Mouse (Mus musculus) stomach, embryonic 14.5 days (tissue): ENCODE data around the gene Dmbx1. TPM values are rescaled to one million over a fixed set of nuclear protein-coding genes. Genes with fewer than 3 reads are reported as not detected.
A peak's percentile ranks its signal among the peaks of the same experiment; 100 is the strongest.

Experiments used
- ATAC-seq: fragments of 200-750 bp; cut with Nextera tagmentation; 2 replicates; pipeline ENCODE4 v1.8.0; 2017; ENCODE audit warnings: low read depth, moderate TSS enrichment; ENCODE audit not compliant: insufficient number of reproducible peaks, insufficient read depth, low FRiP score
- H3K27ac ChIP-seq: fragments of 300-500 bp; sonication (generic); 2 replicates; pipeline ENCODE4 v1.5.1; 2014; ENCODE audit warnings: mild to moderate bottlenecking, low read length, moderate library complexity, mixed read lengths
- H3K27me3 ChIP-seq: fragments of 300-500 bp; sonication (generic); 2 replicates; pipeline ENCODE4 v1.6.1; 2014; ENCODE audit warnings: low read length, control low read depth, mixed read lengths; ENCODE audit not compliant: control insufficient read depth, insufficient read depth
- H3K36me3 ChIP-seq: fragments of 300-500 bp; sonication (generic); 2 replicates; pipeline ENCODE4 v1.6.1; 2014; ENCODE audit warnings: mild to moderate bottlenecking, control low read depth, low read length, moderate library complexity, mixed read lengths; ENCODE audit not compliant: control insufficient read depth, insufficient read depth
- H3K4me1 ChIP-seq: fragments of 300-500 bp; sonication (generic); 2 replicates; pipeline ENCODE4 v1.6.1; 2014; ENCODE audit warnings: low read length, control low read depth, mixed read lengths; ENCODE audit not compliant: control insufficient read depth, insufficient read depth
- H3K4me2 ChIP-seq: fragments of 300-500 bp; sonication (generic); replicated peaks from 2 replicates; pipeline ENCODE4 v1.6.1; 2014; ENCODE audit warnings: low read depth, low read length, control low read depth
- H3K4me3 ChIP-seq: fragments of 300-500 bp; sonication (generic); 2 replicates; pipeline ENCODE4 v1.5.1; 2014; ENCODE audit warnings: low read depth, low read length, control low read depth
- H3K9ac ChIP-seq: fragments of 300-500 bp; sonication (generic); replicated peaks from 2 replicates; pipeline ENCODE4 v1.6.1; 2014; ENCODE audit warnings: low read depth, mild to moderate bottlenecking, control low read depth, low read length, moderate library complexity, mixed read lengths
- H3K9me3 ChIP-seq: fragments of 300-500 bp; sonication (generic); 2 replicates; pipeline ENCODE4 v1.6.1; 2016; ENCODE audit warnings: low read depth, low read length, control low read depth; ENCODE audit not compliant: control insufficient read depth
- WGBS: fragments of 180-500 bp; shearing (Covaris S2); extraction: QIAGEN DNeasy Blood & Tissue Kit; methylation state at CpG from one replicate; pipeline ENCODE4 v1.1.7; 2014; 5-methylcytosine and 5-hydroxymethylcytosine counted together
- polyA plus RNA-seq: library from polyadenylated mRNA; unstranded; fragments of >200 nt; fragmentation: Nextera tagmentation; extraction: Ambion mirVana; gene quantifications from 2 replicates; pipeline ENCODE4 v1.2.1, GENCODE M21; 2014

Gene Dmbx1
- polyA plus RNA-seq: not detected in 2 replicates

DNA sequence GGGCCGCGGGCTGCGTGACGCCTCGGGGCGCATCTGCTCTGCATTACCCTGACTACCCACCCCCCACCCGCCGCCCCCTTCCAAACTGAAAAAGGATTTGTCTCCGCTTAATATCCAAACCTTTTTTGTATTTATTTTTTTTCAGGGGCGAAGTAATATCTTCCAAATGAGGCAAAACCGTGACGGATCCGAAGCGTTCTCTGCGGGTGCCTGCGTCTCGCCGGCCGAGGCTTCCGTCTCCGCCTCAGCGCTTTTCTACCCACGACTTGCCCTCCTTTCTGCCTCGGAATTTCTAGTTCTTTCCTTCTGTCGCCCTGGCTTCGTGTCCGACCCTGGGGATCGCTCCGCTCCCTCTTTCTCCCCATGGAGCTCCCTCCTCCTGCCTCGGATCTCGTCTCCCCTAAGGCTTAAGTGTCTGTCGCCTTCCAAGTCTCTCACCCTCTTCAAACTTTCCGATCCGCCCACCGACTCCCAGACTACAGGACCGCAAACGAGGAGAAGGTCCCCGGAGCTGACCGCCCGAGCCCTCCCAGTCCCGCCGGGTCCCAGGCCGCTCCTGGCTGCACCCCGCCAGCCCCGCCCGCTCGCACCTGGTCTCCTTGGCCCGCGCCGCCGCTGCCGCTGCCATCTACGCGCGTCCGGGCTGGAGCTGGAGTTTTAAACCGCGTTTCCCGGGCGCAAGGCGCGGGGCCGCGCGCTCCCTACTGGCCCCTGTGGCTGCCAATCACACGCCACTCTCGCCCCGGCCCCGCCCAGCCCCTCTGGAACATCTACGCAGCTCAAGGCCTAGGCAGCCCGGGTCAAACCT is at the start of gene Dmbx1:
Gene Dmbx1 (minus strand): TSS at position 632 of the 808 bp plus-strand sequence.
- no peaks in the 10 kb centered on the region; the same call in 1 of the 2 replicates for H3K4me1 ChIP-seq
- H3K36me3 ChIP-seq: no peaks in the 10 kb centered on the region
- under 1% methylated on average over 71 of the region's 71 CpGs for WGBS

DNA sequence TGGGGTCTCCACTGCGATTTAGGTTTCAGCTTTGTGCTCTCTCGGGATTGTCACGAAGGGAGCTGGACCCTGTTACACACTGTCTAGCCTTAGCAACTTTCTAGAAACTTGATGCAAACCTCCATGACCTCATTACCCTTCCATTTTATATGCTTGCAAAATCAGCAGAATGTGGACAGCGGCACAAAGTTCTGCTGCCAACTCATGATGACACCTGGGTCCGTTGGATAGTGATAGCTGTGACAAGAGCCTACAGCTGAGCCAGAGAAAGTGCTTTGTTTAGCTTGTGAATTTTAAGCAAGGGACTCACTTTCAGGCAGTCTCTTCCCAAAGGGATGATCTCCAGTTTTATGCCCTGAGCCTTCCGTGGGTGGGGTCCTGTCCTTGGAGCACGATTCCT is 49.7 kb upstream of the Dmbx1 start:
- ATAC-seq: no peak
- H3K4me1 ChIP-seq: no peaks in the 10 kb centered on the region
- H3K4me3 ChIP-seq: no peak overlapping the region
- H3K9me3 ChIP-seq: no peaks in the 10 kb centered on the region
- H3K9ac ChIP-seq: no peak overlapping the region
- H3K36me3 ChIP-seq: no peaks in the 10 kb centered on the region
- H3K27ac ChIP-seq: no peak overlapping the region
- no peaks in the 10 kb centered on the region for H3K27me3 ChIP-seq
- no peak overlapping the region for H3K4me2 ChIP-seq
- WGBS: 71% methylated on average over 7 of the region's 7 CpGs

More for the DNA sequence above, at the start of gene Dmbx1:
- H3K27me3 ChIP-seq: peaks cover 75% of the 10 kb centered on the region
- no peak; the same call in 1 of the 2 replicates for ATAC-seq
- no peak within 1 kb of the TSS for H3K27ac ChIP-seq
- H3K9ac ChIP-seq: no peak within 1 kb of the TSS
- peak within 1 kb of the TSS; percentile 49 for H3K4me2 ChIP-seq
- H3K9me3 ChIP-seq: no peaks in the 10 kb centered on the region
- peak within 1 kb of the TSS; percentile 24 for H3K4me3 ChIP-seq

DNA sequence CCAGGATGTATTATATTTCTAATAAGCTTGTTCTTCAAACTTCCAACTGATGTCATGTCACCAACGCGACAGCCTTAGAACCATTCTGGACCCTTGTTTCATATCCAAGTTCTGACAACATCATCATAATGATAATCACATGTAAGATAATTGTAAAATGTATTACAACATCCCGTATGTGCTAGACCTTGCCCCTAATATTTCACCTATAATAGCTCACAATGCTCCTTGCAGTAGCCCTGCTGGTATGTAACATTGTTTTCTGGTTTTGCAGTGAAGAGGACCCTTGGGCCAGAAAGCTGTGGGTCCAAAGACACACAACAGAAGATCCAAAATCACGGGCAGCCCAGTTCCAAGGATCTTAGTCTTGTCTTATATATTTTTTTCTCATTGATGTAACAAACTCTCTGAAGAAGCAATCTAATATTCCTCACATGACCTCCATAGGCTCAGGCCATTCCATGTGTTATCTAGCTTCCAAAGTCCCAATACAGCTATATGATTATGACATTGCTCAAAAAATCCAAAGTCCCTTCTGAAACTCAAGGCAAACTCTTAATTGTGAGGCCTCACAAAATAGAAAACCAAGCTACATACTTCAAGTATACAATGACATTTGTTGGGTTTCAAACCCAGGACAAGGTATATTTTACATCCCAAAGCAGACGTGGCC is 48.3 kb upstream of the Dmbx1 start:
- WGBS: 70% methylated on average over 5 of the region's 5 CpGs
- ATAC-seq: no peak
- H3K4me3 ChIP-seq: no peak overlapping the region
- no peak overlapping the region for H3K4me2 ChIP-seq
- no peaks in the 10 kb centered on the region for H3K4me1 ChIP-seq
- no peaks in the 10 kb centered on the region for H3K9me3 ChIP-seq
- no peak overlapping the region for H3K9ac ChIP-seq
- no peak overlapping the region for H3K27ac ChIP-seq
- no peaks in the 10 kb centered on the region for H3K27me3 ChIP-seq
- H3K36me3 ChIP-seq: no peaks in the 10 kb centered on the region

DNA sequence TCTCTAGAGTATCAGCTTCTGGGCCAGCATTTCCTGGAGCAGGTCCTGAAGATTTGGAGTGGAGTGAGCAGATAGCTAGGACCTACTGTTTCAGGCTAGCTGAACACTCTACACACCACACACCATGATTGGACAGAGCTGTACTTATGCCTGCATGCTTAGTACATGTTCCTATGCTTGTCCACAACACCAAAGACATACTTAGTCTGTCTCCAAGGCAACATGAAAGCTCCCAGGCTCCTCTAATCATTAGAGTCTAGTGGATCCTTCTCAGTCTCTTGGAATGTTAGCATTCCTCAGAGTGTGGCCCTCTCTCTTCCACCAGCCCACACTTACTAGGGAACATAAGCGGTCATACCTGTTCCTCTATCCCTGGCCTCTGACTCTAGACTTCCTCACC is 47.7 kb upstream of the Dmbx1 start:
- no peak overlapping the region for H3K4me3 ChIP-seq

DNA sequence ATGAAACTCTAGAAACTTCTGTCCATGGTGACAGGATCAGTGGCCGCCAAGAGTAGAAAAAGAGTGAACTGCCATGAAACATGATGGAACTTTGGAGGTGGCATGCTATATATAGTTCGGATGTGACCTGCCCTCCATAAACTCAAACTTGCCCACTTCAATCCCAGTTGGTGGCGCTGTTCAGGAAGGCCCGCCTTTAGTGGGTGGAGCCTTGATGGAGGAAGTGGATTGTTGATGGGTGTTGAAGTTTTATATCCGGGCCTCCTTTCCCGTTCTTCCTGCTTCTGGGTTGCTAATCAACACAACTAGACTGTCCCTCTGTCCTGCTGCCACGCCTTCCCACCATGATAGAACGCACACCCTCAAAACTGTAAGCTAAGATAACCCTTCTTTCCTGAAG is 45.2 kb upstream of the Dmbx1 start:
- Histone ChIP-seq H3K27me3 (peaks cover 10% of the 10 kb centered on the region), H3K9me3 (no peaks in the 10 kb centered on the region), H3K4me1 (no peaks in the 10 kb centered on the region), H3K36me3 (no peaks in the 10 kb centered on the region), H3K27ac (no peak overlapping the region), H3K9ac (no peak overlapping the region), H3K4me2 (no peak overlapping the region), H3K4me3 (no peak overlapping the region)
- no peak for ATAC-seq
- 36% methylated on average over 8 of the region's 8 CpGs for WGBS

More for the DNA sequence above, 47.7 kb upstream of the Dmbx1 start:
- ATAC-seq: no peak
- Histone ChIP-seq H3K9ac (no peak overlapping the region), H3K27me3 (no peaks in the 10 kb centered on the region), H3K27ac (no peak overlapping the region), H3K36me3 (no peaks in the 10 kb centered on the region), H3K4me1 (no peaks in the 10 kb centered on the region), H3K4me2 (no peak overlapping the region), H3K9me3 (no peaks in the 10 kb centered on the region)
- WGBS: 76% methylated on average over 1 of the region's 1 CpGs

DNA sequence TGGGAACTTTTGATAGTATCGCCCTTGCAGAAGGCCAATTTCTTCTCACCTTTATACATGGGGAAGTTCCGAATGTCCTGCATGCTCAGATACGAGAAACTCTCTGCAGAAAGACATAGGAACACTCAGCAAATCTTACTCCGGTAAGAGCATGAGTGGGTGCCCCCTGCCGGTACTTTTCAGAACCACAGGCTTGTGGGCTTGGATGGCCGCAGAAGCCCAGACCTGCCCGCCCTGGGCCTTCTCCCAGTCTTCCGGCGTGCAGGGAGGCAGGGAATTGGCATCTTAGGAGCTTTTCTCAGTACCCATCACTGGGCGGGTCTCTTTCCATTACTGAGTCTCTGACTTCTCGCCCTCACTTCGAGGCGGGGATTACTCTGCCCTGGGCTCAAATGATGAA is 44.4 kb upstream of the Dmbx1 start:
- Histone ChIP-seq H3K9ac (no peak overlapping the region), H3K4me3 (no peak overlapping the region), H3K27ac (no peak overlapping the region), H3K9me3 (no peaks in the 10 kb centered on the region), H3K36me3 (no peaks in the 10 kb centered on the region), H3K4me2 (no peak overlapping the region), H3K27me3 (peaks cover 18% of the 10 kb centered on the region), H3K4me1 (0 out of 2 replicates have a peak, but pooled peaks cover 6% of the 10 kb centered on the region)
- 2% methylated on average over 13 of the region's 13 CpGs for WGBS
- 0 out of 2 replicates have a peak, but pooled peaks have one; percentile 8 for ATAC-seq

DNA sequence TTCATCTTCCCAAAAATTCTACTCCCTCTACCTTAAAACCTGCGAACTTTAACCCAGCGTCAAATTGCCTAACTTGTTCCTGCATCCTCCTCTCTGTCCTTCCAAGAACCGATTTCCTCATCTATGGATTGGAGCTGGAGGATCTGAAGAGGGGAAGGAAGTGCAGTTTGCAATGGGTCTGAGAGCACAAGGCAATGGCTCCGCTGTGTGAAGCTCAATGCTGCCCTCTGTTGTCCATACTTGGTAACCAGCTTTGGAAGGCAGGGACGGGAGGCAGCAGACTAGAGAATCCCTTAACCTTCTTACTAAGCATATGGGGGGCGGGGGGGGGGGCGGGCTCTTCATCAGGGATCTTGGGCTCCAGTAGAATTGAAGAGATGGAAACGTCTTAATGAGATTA is 41.0 kb upstream of the Dmbx1 start:
- H3K4me3 ChIP-seq: no peak overlapping the region
- H3K27me3 ChIP-seq: peaks cover 45% of the 10 kb centered on the region
- H3K27ac ChIP-seq: no peak overlapping the region
- no peaks in the 10 kb centered on the region for H3K36me3 ChIP-seq
- no peak overlapping the region for H3K4me2 ChIP-seq
- ATAC-seq: no peak; the same call in 1 of the 2 replicates
- 0 out of 2 replicates have a peak, but pooled peaks cover 6% of the 10 kb centered on the region for H3K4me1 ChIP-seq
- under 1% methylated on average over 8 of the region's 8 CpGs for WGBS
- no peaks in the 10 kb centered on the region for H3K9me3 ChIP-seq
- H3K9ac ChIP-seq: no peak overlapping the region

DNA sequence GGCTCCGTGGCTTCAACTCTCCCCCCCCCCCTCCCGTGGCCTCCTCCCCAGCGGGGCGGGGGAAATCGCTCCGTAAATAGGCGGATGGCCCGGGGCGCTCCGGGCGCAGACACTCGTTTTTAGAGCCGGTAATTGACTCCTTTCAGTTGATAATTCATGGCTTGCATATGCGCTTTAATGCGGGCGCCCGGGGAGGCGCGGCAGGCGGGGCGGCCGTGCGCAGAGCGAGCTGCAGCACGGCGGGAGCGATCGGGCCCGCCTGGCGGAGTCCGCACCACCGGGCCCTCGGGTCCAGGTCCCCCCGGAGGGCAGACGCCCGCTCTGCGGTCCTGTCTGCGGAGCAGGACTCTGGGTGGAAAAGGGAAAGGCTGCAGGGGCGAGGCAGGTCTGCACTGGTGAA is 39.7 kb upstream of the Dmbx1 start:
- Histone ChIP-seq H3K9me3 (no peaks in the 10 kb centered on the region), H3K36me3 (no peaks in the 10 kb centered on the region), H3K9ac (no peak overlapping the region), H3K4me3 (peak overlapping the region; percentile 24), H3K4me1 (0 out of 2 replicates have a peak, but pooled peaks cover 6% of the 10 kb centered on the region), H3K27me3 (peaks cover 45% of the 10 kb centered on the region), H3K27ac (no peak overlapping the region), H3K4me2 (peak overlapping the region; percentile 43)
- no peak for ATAC-seq
- WGBS: under 1% methylated on average over 39 of the region's 39 CpGs
